Mouse (Mus musculus): ENCODE measurements at regions not wholly inside any gene's neighbourhood (a gene's known extent, or its start where the extent isn't known, plus 50 kb on each side); places are given as distances from the start of the nearest gene placed in this dataset.

DNA sequence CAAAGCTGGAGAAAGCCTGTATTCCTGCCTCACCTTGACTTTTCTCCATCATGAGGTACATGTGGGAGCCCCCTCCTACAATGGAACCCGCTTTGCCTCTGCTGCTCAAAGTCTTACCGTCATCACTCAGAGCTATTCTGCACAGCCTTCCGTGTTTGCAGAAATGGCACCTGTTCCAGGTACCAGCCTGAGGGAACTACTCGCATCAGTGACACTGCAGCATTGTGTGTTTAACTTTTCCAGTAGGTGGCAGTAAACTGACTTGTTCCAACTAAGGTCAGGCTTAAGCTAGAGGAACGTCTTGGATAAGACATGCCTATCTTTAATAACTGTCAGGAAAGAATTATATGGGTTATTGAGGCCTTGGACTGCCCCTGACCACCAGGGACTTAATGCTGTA is 71.4 kb downstream of the Fam173b start:
- 0 out of 2 replicates have a peak, but pooled peaks have one; percentile 18 for TF ChIP-seq CTCF (IDR thresholded peaks at IDR 0.05; ENCODE audit: low read depth)
- TF ChIP-seq EP300 (IDR thresholded peaks at IDR 0.05; ENCODE audit: low read depth): no peak
